Mouse (Mus musculus): ENCODE results near the gene Adam12. TPM values are rescaled to one million over a fixed set of nuclear protein-coding genes. Genes with fewer than 3 reads are reported as not detected.

Adam12 gene
- total and polyA plus RNA-seq, 2 experiments from 2014 or later: 1.0 to 4.6 TPM

DNA sequence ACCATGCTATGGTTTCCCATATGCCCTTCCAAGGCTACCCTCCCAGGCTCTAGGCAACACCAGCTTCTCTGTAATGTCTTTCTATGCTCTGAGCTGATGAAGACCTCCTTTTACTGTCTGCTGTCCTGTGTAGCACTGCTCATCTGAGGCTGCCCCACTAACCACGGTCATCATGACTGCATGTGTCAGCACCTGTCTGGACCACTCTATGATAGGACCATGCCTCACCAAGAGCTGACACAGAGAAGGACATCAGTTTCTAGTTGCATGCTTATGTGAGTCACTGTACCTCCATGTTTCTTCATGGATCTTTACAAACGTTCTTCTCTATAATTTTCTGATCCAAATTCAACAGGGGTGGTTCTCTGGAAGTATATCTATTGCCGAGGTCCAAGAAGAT lies 1.2 kb downstream of the Adam12 start:
- Histone ChIP-seq H3K9me3 (replicated peaks; ENCODE audit: control insufficient read depth, low read length) (no peaks in the 10 kb centered on the region), H3K36me3 (replicated peaks; ENCODE audit: control insufficient read depth, insufficient read depth, low read length) (no peaks in the 10 kb centered on the region), H3K27me3 (ENCODE audit: control insufficient read depth, insufficient read depth, low read length) (peaks cover 8% of the 10 kb centered on the region; the same call in 1 of the 2 replicates), H3K4me2 (ENCODE audit: low read depth, low read length) (no peak overlapping the region), H3K4me1 (ENCODE audit: control insufficient read depth, insufficient read depth) (peaks cover 6% of the 10 kb centered on the region; the same call in 1 of the 2 replicates), H3K4me3 (ENCODE audit: low read depth, low read length) (no peak overlapping the region), H3K27ac (ENCODE audit: low read depth) (no peak overlapping the region), H3K9ac (replicated peaks; ENCODE audit: low read depth, low read length) (no peak overlapping the region)
- ATAC-seq (ENCODE audit: insufficient read depth, low read depth): no peak
- no peak for DNase-seq (ENCODE audit: low spot score)
- WGBS: 77% methylated on average over 3 of the region's 3 CpGs
- no peak for TF ChIP-seq EP300 (IDR thresholded peaks at IDR 0.05; ENCODE audit: low read depth)
- no peak for TF ChIP-seq CTCF (IDR thresholded peaks at IDR 0.05; ENCODE audit: low read depth)

DNA sequence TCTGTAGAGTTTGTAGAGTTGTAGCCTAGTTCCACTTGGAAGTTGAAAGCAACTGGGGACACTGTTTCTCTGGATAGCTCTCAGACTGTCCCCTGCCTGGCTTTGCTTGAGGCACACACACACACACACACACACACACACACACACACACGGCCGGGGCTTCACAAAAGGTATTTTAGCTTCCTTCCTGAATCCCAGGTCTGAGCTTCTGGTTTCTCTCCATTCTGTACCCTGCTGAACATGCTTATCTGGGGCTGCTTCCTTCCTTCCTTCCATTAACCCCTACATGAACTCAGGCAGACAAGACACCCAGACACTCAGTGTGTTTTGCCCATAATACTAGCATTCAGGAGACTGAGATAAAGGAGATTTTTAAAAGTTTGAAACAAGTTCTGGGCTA lies 2.0 kb downstream of the Adam12 start:
- peaks cover 14% of the 10 kb centered on the region for H3K27me3 ChIP-seq (ENCODE audit: control insufficient read depth, insufficient read depth, low read length)
- H3K4me3 ChIP-seq (ENCODE audit: low read depth, low read length): no peak overlapping the region
- no peaks in the 10 kb centered on the region for H3K9me3 ChIP-seq (replicated peaks; ENCODE audit: control insufficient read depth, low read length)
- H3K4me2 ChIP-seq (ENCODE audit: low read depth, low read length): no peak overlapping the region
- TF ChIP-seq EP300 (IDR thresholded peaks at IDR 0.05; ENCODE audit: low read depth): no peak
- no peak for TF ChIP-seq CTCF (IDR thresholded peaks at IDR 0.05; ENCODE audit: low read depth)
- H3K36me3 ChIP-seq (replicated peaks; ENCODE audit: control insufficient read depth, insufficient read depth, low read length): no peaks in the 10 kb centered on the region
- DNase-seq (ENCODE audit: low spot score) (no peak), ATAC-seq (ENCODE audit: insufficient read depth, low read depth) (no peak)
- 52% methylated on average over 2 of the region's 2 CpGs for WGBS
- H3K27ac ChIP-seq (ENCODE audit: low read depth): no peak overlapping the region
- H3K4me1 ChIP-seq (ENCODE audit: control insufficient read depth, insufficient read depth): peaks cover 6% of the 10 kb centered on the region; the same call in 1 of the 2 replicates
- no peak overlapping the region for H3K9ac ChIP-seq (replicated peaks; ENCODE audit: low read depth, low read length)

DNA sequence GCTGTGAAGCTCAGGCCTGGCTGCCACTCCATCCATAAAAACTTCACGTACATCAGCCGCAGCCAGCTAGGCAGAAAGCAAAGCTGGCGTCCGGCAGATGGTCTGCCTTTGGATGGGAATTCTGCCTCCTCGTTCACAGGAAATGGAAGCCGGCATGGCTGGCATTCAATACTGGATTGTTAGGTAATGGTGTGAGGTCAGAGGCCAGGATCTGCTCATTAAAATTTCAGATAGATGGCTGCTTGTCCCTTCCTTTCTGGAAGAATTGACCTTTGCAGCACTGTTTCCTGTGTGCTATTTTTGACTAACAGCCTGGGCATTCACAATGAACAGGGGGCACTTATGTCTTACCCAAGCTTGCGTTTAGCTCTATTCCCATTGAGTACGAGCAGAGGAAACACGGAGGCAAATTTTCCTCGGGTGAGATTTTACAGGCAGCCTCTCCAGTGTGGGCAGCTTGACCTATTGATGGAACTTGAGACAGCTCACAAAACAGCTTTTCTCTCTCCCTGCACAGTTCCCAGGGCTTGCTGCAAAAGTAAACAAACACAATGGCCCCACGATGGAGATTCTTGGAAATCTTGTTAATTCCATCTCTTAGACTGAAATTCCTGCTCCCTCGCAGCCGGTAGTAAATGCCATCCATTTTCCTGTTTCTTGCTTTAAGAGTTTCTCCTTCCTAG lies 4.0 kb downstream of the Adam12 start:
- TF ChIP-seq EP300 (IDR thresholded peaks at IDR 0.05; ENCODE audit: low read depth) (no peak), CTCF (IDR thresholded peaks at IDR 0.05; ENCODE audit: low read depth) (no peak)
- WGBS: 37% methylated on average over 13 of the region's 13 CpGs
- Histone ChIP-seq H3K36me3 (replicated peaks; ENCODE audit: control insufficient read depth, insufficient read depth, low read length) (no peaks in the 10 kb centered on the region), H3K4me1 (ENCODE audit: control insufficient read depth, insufficient read depth) (peaks cover 6% of the 10 kb centered on the region; the same call in 1 of the 2 replicates), H3K9me3 (replicated peaks; ENCODE audit: control insufficient read depth, low read length) (no peaks in the 10 kb centered on the region), H3K4me3 (ENCODE audit: low read depth, low read length) (no peak overlapping the region), H3K27ac (ENCODE audit: low read depth) (no peak overlapping the region), H3K9ac (replicated peaks; ENCODE audit: low read depth, low read length) (no peak overlapping the region), H3K27me3 (ENCODE audit: control insufficient read depth, insufficient read depth, low read length) (peaks cover 17% of the 10 kb centered on the region), H3K4me2 (ENCODE audit: low read depth, low read length) (no peak overlapping the region)
- DNase-seq (ENCODE audit: low spot score) (no peak), ATAC-seq (ENCODE audit: insufficient read depth, low read depth) (no peak)

DNA sequence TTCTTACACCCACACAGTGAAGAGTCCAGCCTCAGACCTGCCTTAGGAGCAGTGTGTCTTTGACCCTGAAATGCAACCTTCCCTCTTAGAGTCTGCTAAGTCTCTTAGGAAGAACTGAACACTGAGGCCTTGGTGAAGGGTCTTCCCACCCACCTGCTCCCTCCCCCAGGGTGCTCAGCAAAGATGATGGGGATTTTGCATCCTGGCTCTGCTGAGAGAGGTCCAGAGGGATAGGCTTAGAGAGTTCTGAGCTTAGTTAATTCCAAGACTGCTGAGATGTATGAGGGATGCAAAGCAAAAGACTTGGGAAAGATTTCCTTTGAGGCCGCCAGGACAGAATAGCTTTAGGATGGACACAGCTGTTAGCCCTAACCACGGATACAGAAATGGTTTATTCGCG lies 4.8 kb downstream of the Adam12 start:
- no peak for TF ChIP-seq EP300 (IDR thresholded peaks at IDR 0.05; ENCODE audit: low read depth)
- TF ChIP-seq CTCF (IDR thresholded peaks at IDR 0.05; ENCODE audit: low read depth): no peak
- Histone ChIP-seq H3K27ac (ENCODE audit: low read depth) (no peak overlapping the region), H3K36me3 (replicated peaks; ENCODE audit: control insufficient read depth, insufficient read depth, low read length) (no peaks in the 10 kb centered on the region), H3K27me3 (ENCODE audit: control insufficient read depth, insufficient read depth, low read length) (peaks cover 17% of the 10 kb centered on the region), H3K4me3 (ENCODE audit: low read depth, low read length) (no peak overlapping the region), H3K4me1 (ENCODE audit: control insufficient read depth, insufficient read depth) (peaks cover 6% of the 10 kb centered on the region; the same call in 1 of the 2 replicates), H3K4me2 (ENCODE audit: low read depth, low read length) (no peak overlapping the region), H3K9me3 (replicated peaks; ENCODE audit: control insufficient read depth, low read length) (no peaks in the 10 kb centered on the region), H3K9ac (replicated peaks; ENCODE audit: low read depth, low read length) (no peak overlapping the region)
- WGBS: 85% methylated on average over 4 of the region's 4 CpGs
- ATAC-seq (ENCODE audit: insufficient read depth, low read depth) (no peak), DNase-seq (ENCODE audit: low spot score) (no peak)

DNA sequence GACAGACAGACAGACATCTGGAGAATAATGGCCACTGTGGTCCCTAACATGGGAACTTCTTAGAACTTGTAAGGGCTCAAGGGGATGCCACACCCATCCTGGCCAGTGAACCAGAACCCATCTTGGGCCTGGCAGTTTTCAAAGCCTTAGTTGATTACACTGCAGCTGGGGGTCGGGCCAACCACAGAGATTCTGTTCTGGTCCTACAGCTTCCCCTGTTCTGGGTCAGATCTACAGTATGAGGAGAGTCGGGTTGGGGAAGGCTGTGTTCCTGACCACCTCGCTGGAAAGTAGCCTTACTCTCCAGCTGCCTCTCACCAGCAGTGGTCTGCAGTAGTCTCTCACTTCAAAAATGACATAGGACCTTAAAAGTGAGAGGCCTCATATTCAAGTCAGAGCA lies 5.7 kb downstream of the Adam12 start:
- Histone ChIP-seq H3K4me1 (ENCODE audit: control insufficient read depth, insufficient read depth) (peaks cover 6% of the 10 kb centered on the region; the same call in 1 of the 2 replicates), H3K27me3 (ENCODE audit: control insufficient read depth, insufficient read depth, low read length) (peaks cover 17% of the 10 kb centered on the region), H3K27ac (ENCODE audit: low read depth) (no peak overlapping the region), H3K4me2 (ENCODE audit: low read depth, low read length) (no peak overlapping the region), H3K9ac (replicated peaks; ENCODE audit: low read depth, low read length) (no peak overlapping the region), H3K9me3 (replicated peaks; ENCODE audit: control insufficient read depth, low read length) (no peaks in the 10 kb centered on the region), H3K36me3 (replicated peaks; ENCODE audit: control insufficient read depth, insufficient read depth, low read length) (no peaks in the 10 kb centered on the region), H3K4me3 (ENCODE audit: low read depth, low read length) (no peak overlapping the region)
- ATAC-seq (ENCODE audit: insufficient read depth, low read depth) (no peak), DNase-seq (ENCODE audit: low spot score) (no peak)
- TF ChIP-seq CTCF (IDR thresholded peaks at IDR 0.05; ENCODE audit: low read depth) (no peak), EP300 (IDR thresholded peaks at IDR 0.05; ENCODE audit: low read depth) (no peak)
- WGBS: 85% methylated on average over 3 of the region's 3 CpGs
